Mouse (Mus musculus) olfactory bulb, adult 2 months (tissue): ENCODE results near the gene Ccdc173. TPM values are rescaled to one million over a fixed set of nuclear protein-coding genes. Genes with fewer than 3 reads are reported as not detected.

Experiments
- H3K27ac ChIP-seq: fragments of 200-500 bp; 2 replicates; pipeline ENCODE4 v1.5.1; 2012; ENCODE audit warnings: low read depth, low read length; ENCODE audit not compliant: insufficient read depth
- H3K4me1 ChIP-seq: fragments of 200-500 bp; 2 replicates; pipeline ENCODE4 v1.6.1; 2012; ENCODE audit warnings: low read length; ENCODE audit not compliant: control insufficient read depth, insufficient read depth
- H3K4me3 ChIP-seq: fragments of 200-500 bp; 2 replicates; pipeline ENCODE4 v1.5.1; 2012; ENCODE audit warnings: mild to moderate bottlenecking, low read depth, low read length, moderate library complexity; ENCODE audit not compliant: insufficient read depth
- CTCF ChIP-seq: fragments of 200-500 bp; IDR thresholded peaks from 2 replicates; pipeline ENCODE4 v1.5.1; 2012; ENCODE audit warnings: low read depth, mild to moderate bottlenecking, low read length, moderate library complexity; ENCODE audit not compliant: insufficient read depth
- POLR2A ChIP-seq: fragments of 200-500 bp; IDR thresholded peaks from 2 replicates; pipeline ENCODE4 v1.6.1; 2012; ENCODE audit warnings: mild to moderate bottlenecking, low read depth, low read length, moderate library complexity; ENCODE audit not compliant: insufficient read depth
- WGBS: fragments of 180-500 bp; shearing (Covaris S2); methylation state at CpG from one replicate; pipeline ENCODE4 v1.1.7; 2018; 5-methylcytosine and 5-hydroxymethylcytosine counted together
- polyA plus RNA-seq: library from polyadenylated mRNA; stranded (reverse); fragments of >200 nt; gene quantifications from 2 replicates; pipeline ENCODE4 v1.2.4, GENCODE M21; 2012; ENCODE audit warnings: low replicate concordance; ENCODE audit not compliant: missing spikeins, insufficient read depth, insufficient read length

Ccdc173 gene
- polyA plus RNA-seq, 1 experiment = not detected

DNA sequence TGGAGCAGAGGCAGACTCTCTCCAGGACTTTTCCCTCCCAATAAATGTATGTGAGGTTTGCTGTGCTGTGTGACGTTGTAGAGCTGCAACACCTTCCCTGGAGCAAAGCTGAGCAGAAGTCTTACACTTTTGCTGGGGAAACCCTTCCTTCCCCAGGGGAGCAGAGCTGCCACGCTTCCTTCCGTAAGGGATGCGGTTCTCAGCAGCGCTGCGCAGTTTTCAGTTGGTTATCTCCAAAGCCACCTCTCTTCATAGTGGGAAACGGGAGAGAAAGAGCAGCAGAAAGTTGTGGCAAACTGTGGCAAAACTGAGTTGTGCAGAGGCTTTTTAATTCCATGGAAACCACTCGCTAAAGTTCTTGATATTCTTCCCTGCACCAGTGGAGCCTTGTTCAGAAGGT, 14.4 kb upstream of the Ccdc173 start:
- TF ChIP-seq POLR2A (no peak), CTCF (no peak)
- WGBS = 66% methylated on average over 8 of the region's 8 CpGs
- H3K4me1 ChIP-seq = no peaks in the 10 kb centered on the region
- no peak overlapping the region for H3K4me3 ChIP-seq
- no peak overlapping the region for H3K27ac ChIP-seq

GRCm38 (mm10) chr2:69802911-69803312, 13.5 kb upstream of the Ccdc173 start:
- no peaks in the 10 kb centered on the region for H3K4me1 ChIP-seq
- H3K4me3 ChIP-seq = peak overlapping the region; percentile 16
- WGBS = 67% methylated on average over 5 of the region's 5 CpGs
- no peak overlapping the region for H3K27ac ChIP-seq
- peak; percentile 43; the same call in 1 of the 2 replicates for TF ChIP-seq CTCF
- TF ChIP-seq POLR2A = no peak

DNA sequence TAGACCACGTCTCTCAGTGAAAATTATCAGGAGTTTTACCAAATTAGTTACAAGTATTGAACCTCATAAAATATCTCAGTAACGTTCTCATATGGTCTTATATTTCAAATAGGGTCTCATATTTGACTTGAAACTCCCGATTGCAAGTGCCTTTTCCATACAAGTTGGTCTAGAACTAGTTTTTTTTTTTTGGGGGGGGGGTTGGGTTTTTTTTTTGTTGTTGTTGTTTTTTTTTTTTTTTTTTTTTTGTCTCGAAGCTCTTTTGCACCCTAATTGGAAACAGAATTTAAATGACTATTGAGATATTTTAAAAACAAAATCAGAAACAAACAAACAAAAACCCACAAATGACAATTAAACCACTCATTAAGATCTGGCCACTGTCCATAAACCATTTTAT, 1.3 kb upstream of the Ccdc173 start:
- H3K4me3 ChIP-seq = no peak overlapping the region

DNA sequence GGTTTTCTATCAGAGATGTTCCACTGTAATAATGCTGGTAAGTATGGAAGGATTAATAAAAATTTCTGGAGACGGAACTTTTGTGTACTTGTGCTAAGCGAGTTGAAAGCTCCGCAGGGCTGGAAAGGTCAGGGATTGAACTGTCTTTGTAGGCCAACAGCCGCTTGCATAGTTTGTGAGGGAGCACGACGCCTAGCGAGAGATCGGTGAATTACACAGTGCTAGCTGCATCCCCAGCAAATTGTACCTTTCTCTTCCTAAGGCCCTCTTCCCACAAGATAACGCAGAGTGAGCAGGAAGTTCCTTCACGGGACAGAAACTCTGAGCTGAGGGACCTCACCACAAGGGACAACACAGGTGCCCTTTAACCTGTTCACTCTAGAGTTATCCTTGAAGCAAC, 910 bp upstream of the Ccdc173 start:
- WGBS = 2% methylated on average over 10 of the region's 10 CpGs
- Histone ChIP-seq H3K4me1 (peaks cover 6% of the 10 kb centered on the region; the same call in 1 of the 2 replicates), H3K4me3 (0 out of 2 replicates have a peak overlapping the region, but pooled peaks have one; percentile 24), H3K27ac (no peak overlapping the region)
- TF ChIP-seq POLR2A (no peak), CTCF (peak; percentile 48; the same call in 1 of the 2 replicates)

More for the DNA sequence above, 1.3 kb upstream of the Ccdc173 start:
- 68% methylated on average over 4 of the region's 4 CpGs for WGBS
- H3K4me1 ChIP-seq = peaks cover 6% of the 10 kb centered on the region; the same call in 1 of the 2 replicates
- no peak overlapping the region for H3K27ac ChIP-seq
- TF ChIP-seq POLR2A (no peak), CTCF (no peak)

GRCm38 (mm10) chr2:69788974-69789373, 401 bp downstream of the Ccdc173 start:
- TF ChIP-seq CTCF (no peak), POLR2A (no peak)
- 9% methylated on average over 9 of the region's 9 CpGs for WGBS
- Histone ChIP-seq H3K4me3 (peak overlapping the region; percentile 51), H3K27ac (no peak overlapping the region), H3K4me1 (peaks cover 6% of the 10 kb centered on the region; the same call in 1 of the 2 replicates)

DNA sequence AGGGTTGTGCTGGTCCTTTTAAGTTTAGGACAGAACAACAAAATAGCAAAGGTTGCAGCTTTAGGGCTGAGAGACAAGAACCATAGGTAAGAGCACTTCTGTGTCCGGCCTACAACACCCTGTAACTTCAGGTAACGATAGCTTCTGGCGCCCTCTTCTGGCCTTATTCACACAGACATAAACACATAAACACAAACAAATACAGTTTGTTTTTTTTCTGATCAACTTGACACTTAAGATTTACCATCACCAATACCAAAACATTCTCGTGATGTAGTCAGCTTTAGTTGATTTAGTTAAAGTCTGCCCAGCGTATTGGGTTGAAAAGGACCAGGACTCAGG, 10.6 kb downstream of the Ccdc173 start:
- TF ChIP-seq CTCF = no peak
- no peak for TF ChIP-seq POLR2A
- no peak overlapping the region for H3K27ac ChIP-seq
- no peak overlapping the region for H3K4me3 ChIP-seq
- H3K4me1 ChIP-seq = no peaks in the 10 kb centered on the region
- WGBS = 52% methylated on average over 5 of the region's 5 CpGs

GRCm38 (mm10) chr2:69777985-69778835, 11.2 kb downstream of the Ccdc173 start:
- no peaks in the 10 kb centered on the region for H3K4me1 ChIP-seq
- no peak overlapping the region for H3K4me3 ChIP-seq
- TF ChIP-seq CTCF (no peak), POLR2A (no peak)
- no peak overlapping the region for H3K27ac ChIP-seq
- 70% methylated on average over 7 of the region's 7 CpGs for WGBS

DNA sequence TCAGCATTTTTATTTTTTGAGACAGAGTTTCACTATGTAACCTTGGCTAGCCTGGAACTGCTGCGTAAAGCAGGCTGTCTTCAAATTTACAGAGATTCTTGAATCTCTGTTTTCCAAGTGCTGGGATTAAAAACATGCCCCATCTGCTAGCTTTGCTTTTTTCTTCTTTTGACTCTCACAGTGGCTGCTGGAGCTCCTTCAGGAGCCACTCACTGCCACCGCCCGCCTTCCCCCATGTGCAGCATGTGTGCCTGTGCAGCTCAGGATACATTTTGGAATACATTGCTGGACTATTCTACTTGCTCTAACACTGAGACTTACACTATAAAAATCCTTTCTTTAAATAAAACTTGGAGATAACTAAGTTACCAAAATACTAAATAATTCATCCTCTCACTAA, 16.0 kb downstream of the Ccdc173 start:
- Histone ChIP-seq H3K4me3 (no peak overlapping the region), H3K27ac (no peak overlapping the region), H3K4me1 (no peaks in the 10 kb centered on the region)
- TF ChIP-seq CTCF = no peak
- TF ChIP-seq POLR2A = no peak
- 95% methylated on average over 3 of the region's 3 CpGs for WGBS

DNA sequence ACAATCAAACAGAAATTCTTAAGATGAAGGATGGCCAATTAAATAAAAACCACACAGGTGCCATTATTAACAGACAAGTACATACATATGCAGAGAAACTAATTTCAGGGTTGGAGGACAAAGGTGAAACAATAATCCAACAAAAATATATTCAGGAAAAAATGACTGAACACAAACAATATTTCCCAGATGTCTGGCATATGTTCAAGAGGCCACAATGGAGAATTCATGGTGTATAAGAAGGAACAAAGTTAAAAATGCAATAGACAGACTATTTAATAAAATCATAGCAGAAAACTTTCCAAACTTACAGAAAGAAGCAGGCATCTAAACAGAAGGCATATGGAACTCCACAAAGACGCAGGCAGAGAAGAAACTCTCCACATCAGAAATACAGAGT, 24.7 kb downstream of the Ccdc173 start:
- no peak overlapping the region for H3K4me3 ChIP-seq
- no peak for TF ChIP-seq CTCF
- TF ChIP-seq POLR2A = no peak
- WGBS = 88% methylated on average over 1 of the region's 1 CpGs
- H3K4me1 ChIP-seq = no peaks in the 10 kb centered on the region
- H3K27ac ChIP-seq = no peak overlapping the region

DNA sequence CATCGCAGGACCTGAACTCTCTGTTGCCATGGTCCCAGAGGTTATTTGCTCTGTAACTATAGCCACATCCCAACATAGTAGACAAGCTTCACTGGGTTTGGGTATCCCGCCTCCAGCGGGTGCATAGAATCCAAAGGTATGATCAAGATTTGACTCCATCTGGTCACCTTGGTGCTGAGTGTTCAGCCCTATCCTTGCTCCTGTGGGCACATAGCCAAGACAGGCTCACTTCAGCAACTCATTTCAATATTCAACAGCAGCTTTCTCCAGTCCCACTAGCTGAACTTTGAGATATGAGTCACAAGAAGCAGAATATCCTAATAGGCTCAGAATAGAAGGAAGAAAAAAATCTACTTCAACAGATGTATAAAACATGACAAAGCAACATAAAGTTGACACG, 26.0 kb downstream of the Ccdc173 start:
- Histone ChIP-seq H3K4me3 (no peak overlapping the region), H3K4me1 (no peaks in the 10 kb centered on the region), H3K27ac (no peak overlapping the region)
- TF ChIP-seq POLR2A = no peak
- no peak for TF ChIP-seq CTCF
- WGBS = 92% methylated on average over 4 of the region's 4 CpGs

DNA sequence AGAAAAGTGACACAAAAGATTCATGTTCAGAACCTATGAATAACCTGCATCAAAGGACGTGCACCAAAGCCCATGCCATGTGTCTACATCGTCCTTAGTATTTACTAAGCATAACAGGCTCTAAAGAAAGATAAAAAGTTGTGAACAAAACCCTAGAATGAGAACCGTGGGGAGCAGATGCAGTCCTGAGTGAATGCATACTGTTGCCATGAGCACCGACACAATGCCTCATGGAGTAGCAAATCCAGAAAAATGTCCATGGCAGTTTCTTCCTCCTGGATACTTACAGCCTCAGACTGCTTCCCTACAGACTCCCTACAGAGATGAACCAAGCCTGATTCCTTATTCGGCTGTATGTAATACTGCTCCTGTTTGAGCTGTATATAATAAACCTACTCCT, 28.4 kb downstream of the Ccdc173 start:
- TF ChIP-seq CTCF (no peak), POLR2A (no peak)
- H3K4me1 ChIP-seq = no peaks in the 10 kb centered on the region
- H3K4me3 ChIP-seq = no peak overlapping the region
- 46% methylated on average over 5 of the region's 5 CpGs for WGBS
- no peak overlapping the region for H3K27ac ChIP-seq
